Mouse (Mus musculus): ENCODE measurements around the gene Dclk2.

Gene Dclk2

GRCm38 (mm10) chr3:86894491-86894890 is 26.2 kb downstream of the Dclk2 start:
- 57% methylated on average over 2 of the region's 2 CpGs for WGBS

- whole genome bisulfite sequencing = 64% methylated on average over 5 of the region's 5 CpGs
These were observed 35.5 kb downstream of the Dclk2 start for GRCm38 (mm10) chr3:86885180-86885579.

DNA sequence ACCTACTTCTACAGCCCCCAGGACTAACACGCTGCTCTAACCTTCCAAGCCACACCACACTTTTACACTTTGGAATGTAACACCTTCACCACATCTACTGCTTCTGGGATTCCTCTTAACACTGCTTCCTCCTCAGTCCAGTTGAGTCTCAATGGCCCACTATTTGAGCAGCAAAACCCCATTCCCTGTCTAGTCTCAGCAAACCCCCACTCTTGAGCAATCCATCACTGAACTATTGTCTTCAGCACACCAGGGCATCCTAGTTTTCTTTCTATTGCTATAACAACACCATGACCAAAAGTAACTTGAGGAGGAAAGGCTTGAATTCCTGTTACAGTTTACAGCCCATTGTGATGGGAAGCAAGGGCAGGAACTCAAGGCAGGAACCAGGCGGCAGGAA is 36.2 kb downstream of the Dclk2 start:
- 95% methylated on average over 2 of the region's 2 CpGs for WGBS

DNA sequence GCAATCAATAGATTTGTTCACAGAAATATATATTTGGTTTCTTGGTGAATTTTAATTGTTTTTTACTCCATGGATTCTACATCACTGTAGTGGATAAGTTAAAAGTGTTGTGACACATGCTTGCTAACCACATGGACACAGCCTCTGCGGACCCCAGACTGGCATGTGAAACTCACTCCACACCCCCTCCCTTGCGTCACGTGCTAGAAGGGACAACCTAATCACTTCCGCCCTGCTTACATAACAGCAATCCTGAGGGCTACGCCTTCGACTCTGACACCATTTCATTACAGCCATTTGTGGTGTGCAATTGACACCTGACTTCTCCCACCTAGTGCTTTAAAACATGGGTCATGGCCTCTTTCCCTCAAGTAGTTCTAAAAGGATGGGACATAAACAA is 36.7 kb downstream of the Dclk2 start:
- 92% methylated on average over 6 of the region's 6 CpGs for WGBS

DNA sequence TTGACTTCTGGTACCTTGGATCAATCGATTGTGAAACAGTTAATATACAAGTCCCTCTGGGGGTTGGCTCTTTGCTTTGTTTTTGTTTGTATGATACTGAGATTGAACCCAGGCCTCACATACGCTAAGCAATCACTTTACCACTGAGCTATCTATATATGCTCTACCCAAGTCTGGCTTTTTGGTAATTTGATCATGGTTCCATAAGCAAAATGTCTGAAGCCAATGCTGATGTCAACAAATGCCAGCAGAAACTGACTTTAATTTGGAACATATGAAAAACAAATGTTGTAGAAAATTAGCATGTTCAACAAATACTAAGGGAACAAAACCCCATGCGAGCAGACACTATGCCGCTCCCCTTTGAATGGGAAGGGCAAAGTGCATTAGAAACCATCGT is 44.7 kb downstream of the Dclk2 start:
- 91% methylated on average over 5 of the region's 5 CpGs for whole genome bisulfite sequencing

GRCm38 (mm10) chr3:86873092-86873600 is 47.5 kb downstream of the Dclk2 start:
- WGBS = 49% methylated on average over 6 of the region's 6 CpGs

- WGBS = 54% methylated on average over 6 of the region's 6 CpGs
These were observed 49.7 kb downstream of the Dclk2 start for GRCm38 (mm10) chr3:86870952-86871351.

DNA sequence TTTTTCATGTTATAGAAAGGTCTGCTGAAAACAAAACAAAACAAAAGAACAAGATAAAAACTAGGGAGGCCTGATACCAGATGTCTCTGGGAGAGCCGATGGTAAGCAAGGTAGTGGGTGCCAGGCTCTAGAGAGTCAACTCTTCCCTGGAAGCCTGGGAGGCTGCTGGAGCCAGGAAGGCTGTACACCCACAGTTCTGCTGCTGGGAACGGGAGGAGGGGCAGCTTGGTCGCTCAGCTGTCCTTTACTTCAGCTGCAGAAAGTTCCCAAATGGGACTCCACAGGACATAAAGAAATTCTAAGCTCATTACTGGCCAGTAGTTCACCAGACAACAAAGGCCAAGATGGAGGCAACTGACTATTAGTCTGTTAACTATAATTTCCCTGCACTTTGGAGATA is 50.2 kb downstream of the Dclk2 start:
- WGBS = 30% methylated on average over 3 of the region's 3 CpGs

GRCm38 (mm10) chr3:86868721-86869120 is 51.9 kb downstream of the Dclk2 start:
- 66% methylated on average over 3 of the region's 3 CpGs for WGBS

- 36% methylated on average over 10 of the region's 10 CpGs for WGBS
These were observed 57.2 kb downstream of the Dclk2 start for GRCm38 (mm10) chr3:86863327-86864008.

DNA sequence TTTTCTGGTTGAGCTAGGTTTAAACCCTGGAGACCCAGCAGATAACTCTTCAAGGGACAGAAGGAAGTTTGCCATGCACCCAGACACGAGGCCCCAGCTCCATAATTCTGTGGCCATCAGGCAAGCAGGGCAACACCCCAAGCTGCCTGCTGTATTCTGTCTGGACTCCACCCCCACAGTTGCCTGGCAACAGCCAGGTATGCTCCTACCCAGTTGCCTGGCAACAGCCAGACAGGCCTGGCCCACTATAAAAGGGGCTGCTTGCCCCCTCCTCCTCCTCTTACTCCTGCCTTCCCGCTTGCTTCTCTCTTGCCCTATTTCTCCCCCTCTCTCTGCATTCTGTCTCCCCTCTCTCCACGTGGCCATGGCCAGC is 57.7 kb downstream of the Dclk2 start:
- WGBS = 34% methylated on average over 3 of the region's 3 CpGs

DNA sequence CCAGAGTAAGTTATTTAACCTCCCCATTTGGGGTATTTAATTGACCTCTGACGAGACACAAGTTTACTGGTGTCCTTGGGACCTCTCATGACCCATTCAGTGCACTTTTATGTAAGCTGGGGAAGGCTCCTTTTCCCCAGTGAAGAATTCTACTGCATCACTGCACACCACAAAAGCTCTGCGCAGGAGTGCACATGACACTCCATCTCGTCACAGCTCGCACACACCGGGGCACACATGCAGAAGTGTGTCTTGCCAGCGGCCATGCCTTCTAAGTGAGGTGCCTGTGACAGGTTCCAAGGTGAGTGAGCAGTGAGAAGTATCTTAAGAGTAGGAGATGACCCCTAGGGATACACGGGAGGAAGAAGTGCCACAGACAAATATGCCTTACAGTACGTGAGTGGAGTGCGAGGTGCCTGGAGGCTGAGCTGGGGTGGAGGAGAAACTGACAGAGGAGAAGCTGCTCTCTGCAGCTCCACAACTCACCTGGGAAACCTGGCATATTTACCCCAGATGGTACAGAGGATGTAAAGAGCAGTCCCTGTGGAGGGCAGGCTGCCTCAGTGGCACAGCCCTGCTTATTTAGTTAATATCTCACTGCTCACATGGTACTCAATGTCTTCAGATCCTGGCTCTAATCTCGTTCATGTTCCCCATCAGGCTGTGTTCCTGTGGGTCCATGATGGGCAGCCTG is 58.3 kb downstream of the Dclk2 start:
- 70% methylated on average over 10 of the region's 10 CpGs for WGBS

DNA sequence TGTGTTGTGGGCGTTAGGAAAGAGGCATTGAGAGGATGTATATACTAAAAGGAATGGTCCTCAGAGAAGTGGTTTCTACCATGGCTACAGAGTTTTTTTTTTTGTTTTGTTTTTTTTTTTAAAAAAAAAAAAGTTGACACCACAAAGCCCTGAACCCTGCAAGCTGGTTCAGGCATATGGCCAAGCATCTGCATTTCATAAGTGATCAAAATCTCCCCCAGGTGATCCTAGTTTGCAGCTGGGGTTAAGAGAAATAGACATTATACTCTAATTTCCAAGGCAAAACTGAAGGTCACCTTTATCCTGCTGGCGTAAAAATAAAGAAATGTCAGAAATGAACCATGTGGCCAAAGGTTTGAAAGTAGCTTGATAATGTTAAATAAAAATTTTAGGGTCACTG is 60.9 kb downstream of the Dclk2 start:
- WGBS = 92% methylated on average over 2 of the region's 2 CpGs

DNA sequence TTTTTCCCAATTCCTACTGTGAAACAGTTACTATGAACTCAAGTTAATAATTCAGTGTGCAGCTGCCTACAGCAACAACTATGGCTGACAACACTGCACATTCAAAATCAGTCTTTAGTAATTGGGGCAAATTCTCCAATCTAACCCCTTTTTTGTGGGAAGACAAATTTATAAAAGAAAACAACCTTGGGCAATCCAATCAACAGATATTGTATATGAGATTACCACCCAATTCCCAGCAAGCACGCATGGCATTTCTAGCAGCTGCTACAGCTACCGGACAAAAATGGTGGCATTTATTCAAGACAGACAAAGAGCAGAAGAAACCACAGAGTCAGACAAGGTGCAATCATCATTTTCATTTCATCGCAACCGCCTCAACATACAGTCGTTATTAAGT is 62.0 kb downstream of the Dclk2 start:
- 82% methylated on average over 5 of the region's 5 CpGs for WGBS

DNA sequence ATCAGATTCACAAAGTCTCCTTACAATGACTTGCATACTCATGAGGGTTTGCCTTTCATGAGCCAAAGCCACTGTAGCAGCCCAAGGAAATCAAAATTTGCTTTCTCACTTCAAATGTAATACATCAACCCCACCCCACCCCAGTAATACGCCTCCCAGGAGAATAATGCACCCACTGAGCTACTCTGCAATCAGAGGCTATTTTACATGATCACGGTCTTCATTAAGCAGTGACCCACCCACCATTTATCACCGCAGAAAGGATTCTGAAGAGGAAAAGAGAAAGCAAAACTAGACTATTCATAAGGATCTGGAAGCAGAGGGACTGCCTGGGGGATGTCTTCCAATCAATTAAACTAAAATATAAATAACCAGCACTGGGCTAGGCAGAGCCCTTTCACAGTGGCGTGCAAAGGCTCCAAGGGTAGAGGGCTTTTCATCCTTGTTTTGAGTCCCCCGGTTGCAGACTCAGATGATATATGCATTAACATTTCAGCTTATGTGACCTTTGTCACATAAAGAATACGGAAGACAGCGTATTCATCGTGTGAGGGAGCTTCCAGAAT is 62.7 kb downstream of the Dclk2 start:
- 68% methylated on average over 8 of the region's 8 CpGs for WGBS

DNA sequence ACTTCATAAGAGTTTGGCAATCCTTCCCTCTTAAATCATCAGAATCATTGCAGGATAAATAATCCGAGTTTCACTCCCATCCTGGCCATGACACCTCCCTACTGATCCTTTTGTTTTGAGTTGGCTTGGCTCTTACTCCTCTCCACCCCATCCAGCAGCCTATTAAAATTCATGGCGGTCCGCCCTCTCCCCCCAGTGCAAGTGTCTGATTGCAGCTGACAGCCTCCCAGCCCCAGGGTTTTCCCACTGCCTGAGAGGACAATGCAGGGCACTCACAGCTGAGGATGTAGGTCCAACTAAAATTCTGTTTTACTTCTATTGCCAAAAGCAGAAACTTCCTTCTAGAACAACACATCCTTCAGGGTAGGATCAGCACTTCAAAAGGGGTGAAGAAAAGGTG is 67.8 kb downstream of the Dclk2 start:
- WGBS = 61% methylated on average over 3 of the region's 3 CpGs

- WGBS = 72% methylated on average over 7 of the region's 7 CpGs
These were observed 69.5 kb downstream of the Dclk2 start for GRCm38 (mm10) chr3:86851131-86851530.

DNA sequence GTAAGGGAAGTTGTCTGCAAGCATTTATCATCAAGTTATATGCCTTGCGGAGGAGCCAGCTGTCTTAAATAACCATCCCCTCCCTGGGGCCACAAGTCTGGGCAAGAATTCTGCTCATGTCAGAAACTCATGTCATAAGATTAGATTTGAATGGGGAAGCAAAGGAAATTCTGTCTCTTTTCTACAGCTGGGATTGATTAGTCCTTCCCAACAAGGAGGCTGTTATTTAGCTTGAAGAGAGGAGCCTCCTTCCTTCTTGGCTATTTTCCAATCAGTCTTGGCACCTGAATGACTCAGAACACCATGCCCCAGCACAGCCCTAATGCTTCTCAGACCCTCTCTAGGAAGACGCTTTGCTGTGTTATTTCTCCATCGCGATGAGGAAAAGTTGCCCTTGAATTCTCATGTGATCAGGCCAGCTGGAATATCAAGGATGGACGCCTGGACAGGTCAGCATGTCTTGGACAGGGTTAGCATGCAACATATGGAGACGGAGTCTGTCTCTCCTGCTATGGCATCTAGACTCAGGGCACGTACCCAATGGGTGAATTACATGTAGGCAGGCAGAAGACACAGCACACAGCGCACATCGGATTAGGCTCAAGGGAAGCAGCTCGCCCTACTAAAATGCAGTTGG is 70.1 kb downstream of the Dclk2 start:
- WGBS = 55% methylated on average over 10 of the region's 10 CpGs

DNA sequence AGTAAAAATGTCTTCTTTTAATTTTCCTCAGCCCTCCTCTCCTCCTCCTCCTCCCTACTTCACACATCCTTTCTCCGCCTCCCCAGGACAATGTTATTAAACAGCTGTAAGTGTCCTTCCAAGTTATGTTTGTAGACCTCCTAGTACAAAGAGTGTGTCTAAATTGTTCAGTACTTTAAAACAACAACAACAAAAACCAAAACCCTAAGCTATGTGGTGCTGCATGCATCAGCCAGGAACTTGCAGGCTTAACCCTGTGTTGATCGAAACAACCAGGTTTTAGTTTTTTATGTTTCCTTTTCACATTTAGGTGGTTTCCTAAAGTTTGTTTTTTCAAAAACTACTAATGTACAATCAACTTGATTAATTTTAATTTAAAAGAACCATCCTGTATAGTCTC is 71.3 kb downstream of the Dclk2 start:
- 89% methylated on average over 2 of the region's 2 CpGs for WGBS

DNA sequence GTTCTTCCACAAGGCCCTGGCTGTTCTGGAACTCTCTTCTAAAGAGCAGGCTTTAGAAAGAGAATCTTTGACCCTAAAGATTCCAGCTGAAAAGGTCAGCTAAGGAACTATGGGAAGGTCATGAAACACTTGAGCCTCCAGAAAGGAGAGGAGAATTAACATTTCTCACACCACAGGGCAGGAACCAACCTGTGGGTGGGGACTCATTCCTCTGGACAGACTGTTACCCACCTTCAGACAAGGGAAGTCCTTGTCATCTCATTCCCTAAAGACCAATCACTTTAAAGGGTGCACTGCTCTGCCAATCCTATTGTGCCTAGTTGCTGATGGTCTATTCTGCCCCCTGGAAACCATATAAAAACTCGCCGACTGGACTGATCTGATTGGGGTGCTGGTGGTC is 73.1 kb downstream of the Dclk2 start:
- 86% methylated on average over 2 of the region's 2 CpGs for WGBS

- WGBS = 54% methylated on average over 4 of the region's 4 CpGs
These were observed 74.6 kb downstream of the Dclk2 start for GRCm38 (mm10) chr3:86846036-86846435.

DNA sequence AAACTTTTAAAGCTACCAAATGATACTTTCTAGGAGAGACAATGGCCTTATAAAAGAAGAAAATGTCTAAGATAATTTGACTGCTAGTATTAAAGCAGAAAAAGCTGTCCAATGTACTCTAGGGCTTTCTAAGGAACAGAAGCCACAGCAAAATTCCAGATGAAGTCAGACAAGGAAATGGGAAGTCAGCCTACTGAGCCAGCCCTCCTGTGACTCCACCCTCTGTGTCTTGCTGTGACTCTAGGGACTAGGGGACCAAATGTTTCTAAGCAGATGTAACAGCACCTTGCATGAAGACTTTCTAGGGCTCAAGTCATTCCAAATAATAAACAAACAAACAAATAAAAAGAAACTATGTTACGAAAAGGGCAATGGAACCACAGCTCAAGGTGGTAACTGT is 75.1 kb downstream of the Dclk2 start:
- 74% methylated on average over 1 of the region's 1 CpGs for WGBS
